Mouse (Mus musculus) cerebellum, adult (tissue): Measurements from ENCODE around the gene Kat14.
"Not testable (repeated sequence)": the region's sequence is repeated elsewhere in the genome, so short reads cannot be mapped to it uniquely, and the experiment has no call there.

Experiments used
- ATAC-seq: cut with Nextera tagmentation; 2 replicates; pipeline ENCODE4 v1.9.2; 2017; ENCODE audit warnings: mild to moderate bottlenecking, moderate library complexity, mixed read lengths; ENCODE audit not compliant: insufficient number of reproducible peaks, low FRiP score, low TSS enrichment

Gene Kat14

DNA sequence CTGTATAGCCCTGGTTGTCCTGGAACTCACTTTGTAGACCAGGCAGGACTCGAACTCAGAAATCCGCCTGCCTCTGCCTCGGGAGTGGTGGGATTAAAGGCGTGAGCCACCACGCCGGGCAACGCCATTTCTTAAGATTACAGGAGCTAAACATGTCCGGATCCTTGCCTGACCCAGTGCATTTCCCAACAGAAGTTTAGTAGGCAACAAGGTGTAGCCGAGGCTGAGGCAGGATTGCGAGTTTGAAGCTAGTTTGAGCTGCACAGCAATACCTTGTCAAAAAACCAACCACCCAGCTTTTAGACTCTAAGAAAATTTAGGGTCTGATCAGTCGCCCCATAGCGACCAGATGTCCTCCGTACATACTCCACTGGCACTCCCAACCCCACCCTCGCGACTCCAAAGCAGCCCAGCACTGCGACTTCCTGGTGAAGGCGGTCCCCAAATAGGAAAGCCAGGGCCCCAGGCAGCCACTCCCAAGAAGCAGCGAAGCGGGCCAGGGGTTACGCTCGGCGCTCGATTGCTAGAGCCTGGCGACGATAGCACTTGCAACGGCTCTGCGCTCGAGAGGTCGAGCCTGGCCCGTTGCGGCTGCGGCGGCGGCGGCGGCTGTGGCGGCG, at the start of gene Kat14, which contains the start of gene Pet117:
Gene Kat14 (plus strand): TSS at position 584 of the 620 bp plus-strand sequence.
Gene Pet117 (plus strand): TSS at position 597 of the 620 bp plus-strand sequence.
- peak; percentile 97 for ATAC-seq

DNA sequence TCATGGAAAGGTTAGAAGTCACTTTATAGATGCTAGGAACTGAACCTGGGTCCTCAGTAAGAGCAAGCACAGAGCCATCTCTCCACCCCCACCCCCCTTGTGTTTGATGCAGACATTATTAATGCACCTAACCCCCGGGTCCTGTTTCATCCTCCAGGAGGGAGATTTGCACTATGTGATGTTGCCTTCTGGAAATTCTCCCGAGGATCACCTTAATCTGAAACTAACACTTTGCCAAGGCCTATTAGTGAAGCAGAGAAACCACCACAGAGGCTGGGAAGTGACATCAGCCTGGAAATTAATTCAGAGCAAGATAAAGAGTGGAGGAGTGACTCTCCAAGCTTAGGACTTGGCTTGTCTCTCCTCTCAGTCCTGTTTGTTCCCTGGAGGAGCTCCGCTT, 44.6 kb upstream of the Kat14 start:
- ATAC-seq = no peak

DNA sequence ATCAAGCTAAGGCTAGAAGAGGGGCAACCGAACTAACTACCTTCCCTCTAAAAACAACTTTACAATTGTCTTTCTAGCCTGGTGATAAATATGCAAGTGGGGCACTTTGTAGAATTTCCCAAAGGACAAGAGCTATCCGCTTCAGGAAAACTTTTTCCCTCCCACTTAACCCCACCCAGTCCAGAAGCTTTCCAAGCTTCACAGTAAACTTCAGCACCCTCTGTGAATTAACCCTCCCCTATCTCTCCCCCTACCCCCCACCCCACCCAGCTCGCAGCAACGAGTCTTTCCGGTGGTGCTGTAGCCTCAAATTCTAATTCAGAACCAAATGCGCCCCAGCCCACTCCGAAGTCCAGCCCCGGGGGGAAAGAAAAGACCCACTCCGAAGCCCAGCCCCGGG, 39.3 kb upstream of the Kat14 start:
- ATAC-seq = no peak

DNA sequence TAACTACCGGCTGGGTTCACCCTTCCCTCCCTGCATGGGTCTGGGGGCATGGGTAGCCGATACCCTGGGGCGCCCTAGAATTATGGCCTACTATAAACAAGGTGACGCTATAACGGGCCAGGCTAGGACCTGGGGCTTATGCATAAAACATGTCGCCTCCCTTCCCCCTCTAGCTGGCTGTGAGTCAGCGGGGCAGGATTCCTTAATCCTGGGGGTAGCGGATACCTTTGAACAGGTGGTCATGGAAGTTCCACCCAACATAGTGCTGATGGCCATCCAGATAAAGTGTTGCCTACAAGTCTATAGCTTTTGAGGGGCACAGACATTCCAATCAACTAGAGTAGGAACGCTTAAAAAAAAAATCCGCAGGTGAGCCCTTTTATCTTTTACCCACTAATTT, 38.8 kb upstream of the Kat14 start:
- no peak for ATAC-seq

GRCm38 (mm10) chr2:144330352-144330959, 38.3 kb upstream of the Kat14 start:
- ATAC-seq = no peak; the same call in 1 of the 2 replicates

GRCm38 (mm10) chr2:144330960-144331371, 37.8 kb upstream of the Kat14 start:
- ATAC-seq = no peak

GRCm38 (mm10) chr2:144331401-144332302, 37.1 kb upstream of the Kat14 start, which contains the start of gene Ovol2:
Ovol2 (minus strand) TSS chr2:144332146.
- ATAC-seq = no peak

DNA sequence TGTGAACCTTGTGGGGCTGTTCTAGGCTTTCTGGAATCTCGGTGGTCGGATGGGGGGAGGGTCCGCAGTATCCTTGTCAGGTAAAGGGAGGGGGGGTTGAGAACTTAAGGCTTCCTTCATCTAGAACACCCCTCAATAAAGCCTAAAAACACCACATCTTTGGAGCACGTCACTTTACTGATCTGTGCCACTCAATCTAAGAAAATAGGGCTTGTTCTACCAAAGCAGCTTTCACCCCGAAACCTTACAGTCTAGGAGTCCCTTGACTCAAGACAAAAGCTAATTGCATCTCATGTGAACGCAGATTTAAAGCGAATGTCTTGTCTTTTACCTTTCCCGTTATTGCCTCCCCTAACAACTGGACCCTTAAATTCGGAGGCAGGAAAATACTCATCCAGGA, 36.3 kb upstream of the Kat14 start:
- no peak for ATAC-seq

DNA sequence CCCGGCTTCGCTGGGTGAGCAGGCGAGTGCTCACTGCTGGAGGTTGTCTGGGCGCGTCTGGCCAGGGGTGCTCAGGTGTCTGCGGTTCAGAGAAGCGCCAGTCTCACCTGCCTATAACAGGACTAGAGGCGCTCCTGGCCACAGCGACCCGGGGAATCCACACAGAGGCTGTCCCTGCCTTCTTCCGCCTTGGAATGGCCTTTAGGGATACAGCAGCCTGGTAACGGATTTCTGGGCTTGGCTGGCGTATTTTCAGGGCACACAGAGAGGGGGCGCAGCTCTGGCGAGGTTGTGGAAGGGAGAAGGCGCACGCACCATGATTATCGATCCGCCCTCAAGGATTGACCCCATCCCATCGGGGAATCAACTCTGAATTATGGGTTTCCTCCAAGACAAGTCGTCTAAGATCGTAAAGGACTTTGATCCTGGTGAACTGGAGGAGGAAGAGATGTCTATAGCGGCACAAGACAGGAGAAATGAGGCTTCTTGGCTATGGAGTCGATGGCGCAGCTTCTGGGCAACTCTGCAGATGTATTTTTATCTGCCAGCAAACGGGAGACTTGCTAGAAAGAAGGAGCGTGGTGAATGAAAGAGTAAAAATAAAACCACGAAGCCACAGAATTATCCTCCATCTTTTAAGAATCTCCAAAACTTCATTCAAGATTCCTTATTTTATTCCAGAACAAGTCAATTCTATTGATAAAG, 35.5 kb upstream of the Kat14 start:
- ATAC-seq = no peak

DNA sequence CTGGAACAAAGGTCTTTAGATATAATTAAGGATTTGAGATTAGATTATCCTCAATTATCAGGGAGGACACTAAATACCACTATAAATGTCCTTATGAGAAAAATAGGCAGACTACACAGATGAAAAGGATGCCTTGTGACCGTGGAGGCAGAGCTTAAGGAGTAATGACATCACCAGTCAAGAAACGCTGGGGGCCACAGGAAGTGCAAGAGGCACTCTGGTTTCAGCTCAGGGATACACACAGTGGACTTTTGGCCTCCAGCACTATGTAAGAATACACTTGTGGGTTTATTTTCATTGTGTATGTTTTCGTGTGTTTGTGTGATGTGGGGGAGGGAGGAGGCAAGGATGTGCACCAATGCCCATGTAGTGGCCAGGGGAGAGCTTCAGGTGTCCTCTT, 31.6 kb upstream of the Kat14 start:
- no peak for ATAC-seq

- no peak for ATAC-seq
Measured at GRCm38 (mm10) chr2:144337701-144338100, 31.1 kb upstream of the Kat14 start.

- ATAC-seq = not testable (repeated sequence)
Measured at GRCm38 (mm10) chr2:144338149-144338548, 30.6 kb upstream of the Kat14 start.

- ATAC-seq = no peak
Measured at GRCm38 (mm10) chr2:144343158-144343557, 25.6 kb upstream of the Kat14 start.

GRCm38 (mm10) chr2:144348525-144348924, 20.3 kb upstream of the Kat14 start:
- no peak for ATAC-seq

GRCm38 (mm10) chr2:144352843-144353242, 15.9 kb upstream of the Kat14 start:
- no peak for ATAC-seq

DNA sequence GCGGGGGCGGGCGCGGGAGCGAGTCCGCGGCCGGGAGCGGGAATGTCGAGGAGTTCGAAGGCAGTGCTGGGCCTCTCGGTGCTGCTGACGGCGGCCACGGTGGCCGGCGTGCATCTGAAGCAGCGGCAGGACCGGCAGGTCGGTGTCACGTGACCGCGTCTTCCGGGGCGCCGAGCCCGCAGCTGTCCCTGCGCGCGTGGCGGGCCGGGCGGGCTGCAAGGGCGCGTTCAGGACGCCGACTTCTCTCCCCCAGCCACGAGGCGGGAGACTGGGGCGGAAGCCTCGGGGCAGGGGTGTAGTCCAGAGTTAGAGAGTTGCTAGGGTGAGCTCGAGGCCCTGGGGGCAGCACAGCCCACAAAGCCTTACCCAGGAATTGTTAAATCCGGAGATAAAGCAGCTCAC, 238 bp downstream of the Kat14 start:
- ATAC-seq = no peak; the same call in none of the 2 replicates

- ATAC-seq = no peak
Measured at GRCm38 (mm10) chr2:144369511-144369910, 728 bp downstream of the Kat14 start.

DNA sequence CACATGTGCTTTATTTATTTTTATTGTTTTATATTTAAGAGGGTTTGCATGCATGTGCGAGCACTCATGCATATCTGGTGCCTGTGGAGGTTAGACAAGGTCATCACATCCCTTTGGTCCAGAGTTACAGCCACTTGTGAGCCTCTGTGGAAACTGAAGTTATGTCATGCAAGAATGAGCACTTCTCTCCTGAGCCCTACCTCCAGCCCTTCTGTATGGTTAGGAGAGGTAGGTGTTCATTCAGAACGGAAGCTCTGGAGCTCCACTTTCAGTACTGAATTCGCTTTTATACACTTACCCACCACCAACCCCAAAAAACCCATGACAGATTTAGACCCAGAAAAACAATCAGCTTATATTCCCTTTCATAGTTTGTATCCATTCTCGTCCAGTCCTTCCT, 2.8 kb downstream of the Kat14 start:
- ATAC-seq = no peak

- no peak for ATAC-seq
Measured at GRCm38 (mm10) chr2:144373063-144373462, 4.3 kb downstream of the Kat14 start.

- no peak for ATAC-seq
Measured at GRCm38 (mm10) chr2:144375063-144375703, 6.4 kb downstream of the Kat14 start.
